Mouse (Mus musculus) v-Abl transformed pro-B cells (cell line): ENCODE results near the gene Ip6k2.

Experiments used
- in situ Hi-C, 2 experiments: fragments of 400-800 bp; cut with MboI; formaldehyde crosslinking; loops; one replicate each; pipeline ENCODE4 v1.15.1; 2025; ENCODE audit not compliant: unreplicated experiment in 2 of 2

Gene Ip6k2

GRCm38 (mm10) chr9:108780959-108781358 is 2.6 kb upstream of the Ip6k2 start:
- in situ Hi-C loops = no loop called here

- in situ Hi-C loops = no loop called here
Measured at GRCm38 (mm10) chr9:108781891-108782290, 1.7 kb upstream of the Ip6k2 start.

GRCm38 (mm10) chr9:108782836-108783547 is 604 bp upstream of the Ip6k2 start:
- in situ Hi-C loops = no loop called here

- in situ Hi-C loops = no loop called here
Measured at GRCm38 (mm10) chr9:108785416-108785815, 1.8 kb downstream of the Ip6k2 start.

GRCm38 (mm10) chr9:108786494-108786893 is 2.9 kb downstream of the Ip6k2 start:
- in situ Hi-C loops = no loop called here

- in situ Hi-C loops = no loop called here
Measured at GRCm38 (mm10) chr9:108787080-108787479, 3.5 kb downstream of the Ip6k2 start.

- in situ Hi-C loops = no loop called here
Measured at GRCm38 (mm10) chr9:108788713-108789112, 5.1 kb downstream of the Ip6k2 start.

- in situ Hi-C loops = no loop called here
Measured at GRCm38 (mm10) chr9:108792307-108792706, 8.7 kb downstream of the Ip6k2 start.

- in situ Hi-C loops = no loop called here
Measured at GRCm38 (mm10) chr9:108792730-108793129, 9.1 kb downstream of the Ip6k2 start.

- in situ Hi-C loops = no loop called here
Measured at GRCm38 (mm10) chr9:108795281-108795680, 11.7 kb downstream of the Ip6k2 start.

GRCm38 (mm10) chr9:108795762-108796161 is 12.2 kb downstream of the Ip6k2 start:
- in situ Hi-C loops = no loop called here

- in situ Hi-C loops = no loop called here
Measured at GRCm38 (mm10) chr9:108796351-108796981, 12.9 kb downstream of the Ip6k2 start.

- in situ Hi-C loops = no loop called here
Measured at GRCm38 (mm10) chr9:108797477-108797876, 13.9 kb downstream of the Ip6k2 start.

GRCm38 (mm10) chr9:108798508-108799075 is 15.0 kb downstream of the Ip6k2 start:
- in situ Hi-C loops = no loop called here

- in situ Hi-C loops = no loop called here
Measured at GRCm38 (mm10) chr9:108799564-108799963, 16.0 kb downstream of the Ip6k2 start.

- in situ Hi-C loops = loop anchor here (5.0 kb wide), 2 partner anchors 48 to 133 kb away; no protein-coding TSS in a partner anchor
Measured at GRCm38 (mm10) chr9:108805768-108806167, 22.2 kb downstream of the Ip6k2 start.

- in situ Hi-C loops = loop anchor here (5.0 kb wide), 2 partner anchors 49 to 134 kb away; no protein-coding TSS in a partner anchor
Measured at GRCm38 (mm10) chr9:108806379-108806778, 22.8 kb downstream of the Ip6k2 start.

- in situ Hi-C loops = loop anchor here (5.0 kb wide), 2 partner anchors 50 to 135 kb away; no protein-coding TSS in a partner anchor
Measured at GRCm38 (mm10) chr9:108806831-108807230, 23.2 kb downstream of the Ip6k2 start.

- in situ Hi-C loops = loop anchor here (5.0 kb wide), 2 partner anchors 50 to 135 kb away; no protein-coding TSS in a partner anchor
Measured at GRCm38 (mm10) chr9:108807674-108808073, 24.1 kb downstream of the Ip6k2 start.

- in situ Hi-C loops = loop anchor here (5.0 kb wide), 2 partner anchors 51 to 136 kb away; no protein-coding TSS in a partner anchor
Measured at GRCm38 (mm10) chr9:108808163-108808665, 24.6 kb downstream of the Ip6k2 start, which contains the start of gene Nckipsd. TSS of gene Nckipsd (plus strand) at chr9:108808368.

- in situ Hi-C loops = loop anchor here (5.0 kb wide), 2 partner anchors 52 to 137 kb away; no protein-coding TSS in a partner anchor
Measured at GRCm38 (mm10) chr9:108809188-108809587, 25.6 kb downstream of the Ip6k2 start.
